Mouse (Mus musculus) lung, adult 2 months (tissue): ENCODE data around the gene Bnip3.

Experiments
- CTCF ChIP-seq: fragments of 200-500 bp; IDR thresholded peaks from 2 replicates; pipeline ENCODE4 v1.5.1; 2011; ENCODE audit warnings: mild to moderate bottlenecking, low read length, control low read depth; ENCODE audit not compliant: insufficient read depth
- POLR2A ChIP-seq: fragments of 200-500 bp; IDR thresholded peaks from 2 replicates; pipeline ENCODE4 v1.6.1; 2011; ENCODE audit warnings: low read depth, mild to moderate bottlenecking, control low read depth, low read length, borderline replicate concordance; ENCODE audit errors: extremely low read depth

GRCm38 (mm10) chr7:138923756-138924425 is 14.6 kb upstream of the Bnip3 start:
- TF ChIP-seq CTCF, result peak; percentile 70
- no peak for TF ChIP-seq POLR2A
